Mouse (Mus musculus) heart, embryonic 11.5 days (tissue): Measurements from ENCODE around the gene Sppl3. TPM values are rescaled to one million over a fixed set of nuclear protein-coding genes. Genes with fewer than 3 reads are reported as not detected.

ENCODE experiments used
- ATAC-seq: fragments of 200-750 bp; cut with Nextera tagmentation; replicated peaks from 2 replicates; pipeline ENCODE4 v1.8.0; 2017; ENCODE audit warnings: moderate library complexity; ENCODE audit not compliant: insufficient number of reproducible peaks, low FRiP score, low TSS enrichment
- H3K27ac ChIP-seq: fragments of 300-500 bp; sonication (generic); 2 replicates; pipeline ENCODE4 v1.5.1; 2014; ENCODE audit warnings: mild to moderate bottlenecking, low read depth, low read length
- H3K27me3 ChIP-seq: fragments of 300-500 bp; sonication (generic); 2 replicates; pipeline ENCODE4 v1.6.1; 2014; ENCODE audit warnings: mild to moderate bottlenecking, low read length, mixed read lengths; ENCODE audit not compliant: control insufficient read depth, insufficient read depth
- H3K36me3 ChIP-seq: fragments of 300-500 bp; sonication (generic); 2 replicates; pipeline ENCODE4 v1.6.1; 2014; ENCODE audit warnings: mild to moderate bottlenecking, low read length, moderate library complexity, mixed read lengths; ENCODE audit not compliant: control insufficient read depth, insufficient read depth
- H3K4me1 ChIP-seq: fragments of 300-500 bp; sonication (generic); 2 replicates; pipeline ENCODE4 v1.6.1; 2014; ENCODE audit warnings: low read length; ENCODE audit not compliant: control insufficient read depth, insufficient read depth
- H3K4me2 ChIP-seq: fragments of 300-500 bp; sonication (generic); 2 replicates; pipeline ENCODE4 v1.6.1; 2014; ENCODE audit warnings: mild to moderate bottlenecking, moderate library complexity
- H3K4me3 ChIP-seq: fragments of 300-500 bp; sonication (generic); 2 replicates; pipeline ENCODE4 v1.5.1; 2014; ENCODE audit warnings: low read depth, low read length
- H3K9ac ChIP-seq: fragments of 300-500 bp; sonication (generic); 2 replicates; pipeline ENCODE4 v1.6.1; 2014; ENCODE audit warnings: mild to moderate bottlenecking, low read depth, low read length, moderate library complexity
- H3K9me3 ChIP-seq: fragments of 300-500 bp; sonication (generic); replicated peaks from 2 replicates; pipeline ENCODE4 v1.6.1; 2016; ENCODE audit warnings: low read length; ENCODE audit not compliant: control insufficient read depth
- whole genome bisulfite sequencing: fragments of 180-500 bp; shearing (Covaris S2); extraction: QIAGEN DNeasy Blood & Tissue Kit; methylation state at CpG from one replicate; pipeline ENCODE4 v1.1.7; 2014; ENCODE audit not compliant: insufficient replicate concordance; 5-methylcytosine and 5-hydroxymethylcytosine counted together
- polyA plus RNA-seq: library from polyadenylated mRNA; unstranded; fragments of >200 nt; fragmentation: Nextera tagmentation; extraction: Ambion mirVana; gene quantifications from 2 replicates; pipeline ENCODE4 v1.2.1, GENCODE M21; 2014

The Sppl3 gene
- polyA plus RNA-seq, 1 experiment from 2014 or later, result 18.6 TPM

DNA sequence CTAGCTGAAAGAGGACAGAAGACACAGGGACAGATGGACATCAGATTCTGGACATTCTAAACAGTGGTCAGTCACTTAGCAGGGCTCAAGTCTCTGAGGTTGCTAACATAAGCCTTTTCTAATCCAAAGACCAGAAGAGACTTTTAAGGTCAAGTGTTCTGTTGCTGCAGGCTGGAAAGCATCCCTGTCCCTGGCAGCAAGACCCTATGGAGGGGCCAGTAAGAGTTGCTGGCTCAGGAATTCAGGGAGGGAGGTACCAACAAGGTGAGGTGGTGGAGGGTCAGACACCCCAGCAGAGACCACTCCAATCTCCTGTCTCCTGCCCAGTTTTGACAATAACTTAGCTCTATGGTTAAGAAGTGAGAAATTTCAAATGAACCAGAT, 135.8 kb downstream of the Sppl3 start:
- H3K4me2 ChIP-seq, result no peak overlapping the region
- H3K9me3 ChIP-seq, result no peaks in the 10 kb centered on the region
- H3K9ac ChIP-seq, result no peak overlapping the region
- ATAC-seq, result no peak
- peaks cover 5% of the 10 kb centered on the region; the same call in 1 of the 2 replicates for H3K4me1 ChIP-seq
- peaks cover 43% of the 10 kb centered on the region for H3K36me3 ChIP-seq
- H3K4me3 ChIP-seq, result no peak overlapping the region
- H3K27me3 ChIP-seq, result no peaks in the 10 kb centered on the region
- H3K27ac ChIP-seq, result no peak overlapping the region

DNA sequence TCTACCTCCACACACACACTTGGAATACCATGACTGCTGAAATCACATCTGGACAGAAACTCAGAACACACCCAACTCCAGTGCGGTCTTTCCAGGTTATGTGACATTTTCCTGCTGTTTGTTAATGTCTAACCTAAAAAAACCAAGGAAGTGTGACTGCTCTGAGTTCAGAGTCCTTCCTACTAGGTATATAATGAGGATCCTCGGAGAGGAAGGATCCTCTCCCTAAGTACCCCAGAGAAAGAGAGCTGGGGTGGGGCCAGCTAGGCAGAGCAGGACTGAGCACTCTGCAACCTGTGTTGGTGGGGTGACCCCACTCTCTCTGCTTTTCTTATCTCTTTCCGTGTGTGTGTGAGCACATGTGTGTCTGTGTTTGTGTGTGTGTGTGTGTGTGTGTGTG, 136.5 kb downstream of the Sppl3 start:
- peaks cover 43% of the 10 kb centered on the region for H3K36me3 ChIP-seq
- no peaks in the 10 kb centered on the region for H3K9me3 ChIP-seq
- no peaks in the 10 kb centered on the region for H3K27me3 ChIP-seq
- H3K4me3 ChIP-seq, result no peak overlapping the region
- H3K27ac ChIP-seq, result no peak overlapping the region
- no peak overlapping the region for H3K4me2 ChIP-seq
- 70% methylated on average over 3 of the region's 3 CpGs for WGBS
- H3K9ac ChIP-seq, result no peak overlapping the region
- H3K4me1 ChIP-seq, result peaks cover 11% of the 10 kb centered on the region
- no peak for ATAC-seq

DNA sequence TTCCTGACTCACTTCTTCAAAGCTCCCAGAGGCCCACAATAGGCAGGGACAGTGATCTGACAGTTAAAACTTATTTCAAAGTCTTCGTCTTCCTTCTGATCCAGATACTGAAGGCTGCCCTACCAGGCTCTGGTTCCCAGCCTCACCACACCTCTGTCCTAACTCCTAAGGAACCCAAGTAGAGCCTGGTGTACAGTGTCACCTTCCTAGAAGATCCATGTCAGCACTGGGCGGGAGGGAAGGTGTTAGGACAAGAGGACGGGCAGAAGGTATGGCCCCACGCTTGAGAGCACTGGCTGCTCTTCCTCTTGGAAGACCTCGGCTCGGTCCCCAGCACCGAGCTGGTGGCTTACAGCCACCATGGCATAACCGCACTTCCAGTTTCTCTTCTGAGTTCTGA, 137.4 kb downstream of the Sppl3 start:
- Histone ChIP-seq H3K27me3 (no peaks in the 10 kb centered on the region), H3K4me3 (no peak overlapping the region), H3K4me1 (peaks cover 21% of the 10 kb centered on the region), H3K27ac (no peak overlapping the region), H3K9me3 (no peaks in the 10 kb centered on the region), H3K36me3 (peaks cover 40% of the 10 kb centered on the region), H3K4me2 (no peak overlapping the region), H3K9ac (no peak overlapping the region)
- 90% methylated on average over 8 of the region's 8 CpGs for WGBS
- no peak for ATAC-seq

Other genes starting within 250 kb of the Sppl3 start
- 37.6 and 39.7 TPM in 2 replicates for gene Ankrd13a, start 236.5 kb upstream of the Sppl3 start, polyA plus RNA-seq
- gene Git2, start 235.6 kb upstream of the Sppl3 start, polyA plus RNA-seq, result 28.9 and 30.6 TPM in 2 replicates
- 62.7 and 63.7 TPM in 2 replicates for gene 1500011B03Rik, start 187.7 kb upstream of the Sppl3 start, polyA plus RNA-seq
- gene 4930519G04Rik, start 157.5 kb upstream of the Sppl3 start, polyA plus RNA-seq, result not detected in 2 replicates
- not detected in 2 replicates for gene Gm9936, start 152.5 kb upstream of the Sppl3 start, polyA plus RNA-seq
- gene Oasl2, start 114.2 kb upstream of the Sppl3 start, polyA plus RNA-seq, result 2.7 and 4.3 TPM in 2 replicates
- gene Oasl1, start 87.9 kb upstream of the Sppl3 start, polyA plus RNA-seq, result 0.30 and 0.37 TPM in 2 replicates
- gene 2210016L21Rik, start 69.0 kb upstream of the Sppl3 start, polyA plus RNA-seq, result 31.0 and 35.0 TPM in 2 replicates
- gene Hnf1a, start 40.0 kb upstream of the Sppl3 start, polyA plus RNA-seq, result not detected in 2 replicates
- gene Gm10401, start 87.2 kb downstream of the Sppl3 start, polyA plus RNA-seq, result 19.1 and 19.2 TPM in 2 replicates
- gene Acads, start 108.2 kb downstream of the Sppl3 start, polyA plus RNA-seq, result 45.5 and 75.6 TPM in 2 replicates
- 18.9 and 21.6 TPM in 2 replicates for gene Unc119b, start 123.8 kb downstream of the Sppl3 start, polyA plus RNA-seq
- gene Mlec, start 147.0 kb downstream of the Sppl3 start, polyA plus RNA-seq, result 68.9 and 77.8 TPM in 2 replicates
- gene Cabp1, start 183.2 kb downstream of the Sppl3 start, polyA plus RNA-seq, result 0.63 and 1.3 TPM in 2 replicates
- gene Pop5, start 224.7 kb downstream of the Sppl3 start, polyA plus RNA-seq, result 86.9 and 90.6 TPM in 2 replicates